Mouse (Mus musculus) limb, embryonic 14.5 days (tissue): ENCODE data around the gene Vps37c. TPM values are rescaled to one million over a fixed set of nuclear protein-coding genes. Genes with fewer than 3 reads are reported as not detected.

ENCODE experiments used
- ATAC-seq: fragments of 200-750 bp; cut with Nextera tagmentation; 2 replicates; pipeline ENCODE4 v1.8.0; 2017; ENCODE audit warnings: low read depth, moderate number of reproducible peaks, moderate TSS enrichment; ENCODE audit not compliant: low FRiP score
- DNase-seq: peaks from one replicate; pipeline ENCODE4 v3.0.0-alpha.2; 2015; ENCODE audit warnings: low spot score
- H3K27ac ChIP-seq: fragments of 300-500 bp; sonication (generic); replicated peaks from 2 replicates; pipeline ENCODE4 v1.5.1; 2014; ENCODE audit warnings: low read depth, mild to moderate bottlenecking, low read length, moderate library complexity, mixed read lengths
- H3K27me3 ChIP-seq: fragments of 300-500 bp; sonication (generic); 2 replicates; pipeline ENCODE4 v1.6.1; 2014; ENCODE audit warnings: low read length, mixed read lengths; ENCODE audit not compliant: control insufficient read depth, insufficient read depth
- H3K36me3 ChIP-seq: fragments of 300-500 bp; sonication (generic); 2 replicates; pipeline ENCODE4 v1.6.1; 2014; ENCODE audit warnings: mild to moderate bottlenecking, low read length, moderate library complexity, mixed read lengths; ENCODE audit not compliant: control insufficient read depth, insufficient read depth
- H3K4me1 ChIP-seq: fragments of 300-500 bp; sonication (generic); 2 replicates; pipeline ENCODE4 v1.6.1; 2014; ENCODE audit warnings: antibody characterized with exemption, low read length, mixed read lengths; ENCODE audit not compliant: control insufficient read depth, insufficient read depth
- H3K4me2 ChIP-seq: fragments of 300-500 bp; sonication (generic); replicated peaks from 2 replicates; pipeline ENCODE4 v1.6.1; 2014; ENCODE audit warnings: low read depth, mild to moderate bottlenecking, low read length, moderate library complexity; ENCODE audit not compliant: severe bottlenecking
- H3K4me3 ChIP-seq: fragments of 300-500 bp; sonication (generic); replicated peaks from 2 replicates; pipeline ENCODE4 v1.5.1; 2014; ENCODE audit warnings: low read length
- H3K9ac ChIP-seq: fragments of 300-500 bp; sonication (generic); 2 replicates; pipeline ENCODE4 v1.6.1; 2014; ENCODE audit warnings: mild to moderate bottlenecking, low read depth, low read length, moderate library complexity; ENCODE audit not compliant: severe bottlenecking
- H3K9me3 ChIP-seq: fragments of 300-500 bp; sonication (generic); 2 replicates; pipeline ENCODE4 v1.6.1; 2016; ENCODE audit warnings: low read length; ENCODE audit not compliant: control insufficient read depth
- POLR2A ChIP-seq: fragments of 200-500 bp; IDR thresholded peaks from 2 replicates; pipeline ENCODE4 v1.8.0; 2012; ENCODE audit warnings: inconsistent platforms, mild to moderate bottlenecking, moderate library complexity, borderline replicate concordance; ENCODE audit not compliant: insufficient read depth, insufficient read length; ENCODE audit errors: extremely low read depth
- WGBS: fragments of 180-500 bp; shearing (Covaris S2); extraction: QIAGEN DNeasy Blood & Tissue Kit; methylation state at CpG from one replicate; pipeline ENCODE4 v1.1.7; 2014; 5-methylcytosine and 5-hydroxymethylcytosine counted together
- polyA plus RNA-seq, 2 experiments: library from polyadenylated mRNA; depleted of rRNA in 1 of 2; stranded (reverse) in 1 of 2; unstranded in 1 of 2; fragments of >200 nt; fragmentation: Nextera tagmentation in 1 of 2; extraction: Ambion mirVana in 1 of 2; gene quantifications; 2 replicates each; pipeline versions ENCODE4 v1.2.1 to v1.2.3; 2012 to 2014

Vps37c gene
- polyA plus RNA-seq, 2 experiments = 30.2 to 42.6 TPM

GRCm38 (mm10) chr19:10738811-10739210 lies 50.3 kb downstream of the Vps37c start, which contains the start of gene Cd5:
Cd5 (minus strand) TSS chr19:10739002.
- H3K27me3 ChIP-seq = no peaks in the 10 kb centered on the region
- no peak within 1 kb of the TSS for H3K4me3 ChIP-seq
- DNase-seq (no peak), ATAC-seq (no peak)
- no peaks in the 10 kb centered on the region for H3K36me3 ChIP-seq
- TF ChIP-seq POLR2A = no peak
- H3K4me2 ChIP-seq = no peak within 1 kb of the TSS
- peaks cover under 1% of the 10 kb centered on the region; the same call in 1 of the 2 replicates for H3K4me1 ChIP-seq
- no peak within 1 kb of the TSS for H3K27ac ChIP-seq
- H3K9ac ChIP-seq = no peak within 1 kb of the TSS; the same call in 1 of the 2 replicates
- no peaks in the 10 kb centered on the region for H3K9me3 ChIP-seq
- 57% methylated on average over 4 of the region's 4 CpGs for WGBS

- ATAC-seq = no peak
- H3K4me2 ChIP-seq = no peak overlapping the region
- TF ChIP-seq POLR2A = no peak
- no peak overlapping the region for H3K4me3 ChIP-seq
- no peaks in the 10 kb centered on the region; the same call in 1 of the 2 replicates for H3K4me1 ChIP-seq
- no peaks in the 10 kb centered on the region for H3K36me3 ChIP-seq
- H3K27ac ChIP-seq = no peak overlapping the region
- H3K9ac ChIP-seq = no peak overlapping the region
- DNase-seq = no peak
- WGBS = 96% methylated on average over 4 of the region's 4 CpGs
- H3K27me3 ChIP-seq = no peaks in the 10 kb centered on the region
- H3K9me3 ChIP-seq = no peaks in the 10 kb centered on the region
Measured at GRCm38 (mm10) chr19:10739916-10740315, 51.4 kb downstream of the Vps37c start.

- no peaks in the 10 kb centered on the region for H3K9me3 ChIP-seq
- TF ChIP-seq POLR2A = no peak
- H3K9ac ChIP-seq = no peak overlapping the region
- no peaks in the 10 kb centered on the region; the same call in 1 of the 2 replicates for H3K4me1 ChIP-seq
- H3K4me3 ChIP-seq = no peak overlapping the region
- H3K27me3 ChIP-seq = no peaks in the 10 kb centered on the region
- no peaks in the 10 kb centered on the region for H3K36me3 ChIP-seq
- H3K4me2 ChIP-seq = no peak overlapping the region
- 38% methylated on average over 11 of the region's 11 CpGs for WGBS
- ATAC-seq = no peak
- H3K27ac ChIP-seq = no peak overlapping the region
- no peak for DNase-seq
Measured at GRCm38 (mm10) chr19:10740641-10741440, 52.3 kb downstream of the Vps37c start.

GRCm38 (mm10) chr19:10742145-10742544 lies 53.6 kb downstream of the Vps37c start:
- DNase-seq (no peak), ATAC-seq (no peak)
- H3K27ac ChIP-seq = no peak overlapping the region
- H3K4me3 ChIP-seq = no peak overlapping the region
- no peak overlapping the region for H3K9ac ChIP-seq
- H3K4me2 ChIP-seq = no peak overlapping the region
- no peak for TF ChIP-seq POLR2A
- H3K9me3 ChIP-seq = no peaks in the 10 kb centered on the region
- no peaks in the 10 kb centered on the region; the same call in 1 of the 2 replicates for H3K4me1 ChIP-seq
- H3K27me3 ChIP-seq = no peaks in the 10 kb centered on the region
- 74% methylated on average over 6 of the region's 6 CpGs for WGBS
- H3K36me3 ChIP-seq = no peaks in the 10 kb centered on the region

- H3K4me1 ChIP-seq = no peaks in the 10 kb centered on the region; the same call in 1 of the 2 replicates
- TF ChIP-seq POLR2A = no peak
- H3K4me2 ChIP-seq = no peak overlapping the region
- no peaks in the 10 kb centered on the region for H3K9me3 ChIP-seq
- 74% methylated on average over 3 of the region's 3 CpGs for WGBS
- no peak overlapping the region for H3K4me3 ChIP-seq
- no peaks in the 10 kb centered on the region for H3K36me3 ChIP-seq
- H3K9ac ChIP-seq = no peak overlapping the region
- no peaks in the 10 kb centered on the region for H3K27me3 ChIP-seq
- no peak for DNase-seq
- H3K27ac ChIP-seq = no peak overlapping the region
- ATAC-seq = no peak
Measured at GRCm38 (mm10) chr19:10742565-10742964, 54.0 kb downstream of the Vps37c start.

- DNase-seq (no peak), ATAC-seq (no peak)
- TF ChIP-seq POLR2A = no peak
- Histone ChIP-seq H3K9ac (no peak overlapping the region), H3K4me1 (no peaks in the 10 kb centered on the region), H3K9me3 (no peaks in the 10 kb centered on the region), H3K4me3 (no peak overlapping the region), H3K36me3 (no peaks in the 10 kb centered on the region), H3K27me3 (no peaks in the 10 kb centered on the region), H3K4me2 (no peak overlapping the region), H3K27ac (no peak overlapping the region)
- WGBS = 79% methylated on average over 7 of the region's 7 CpGs
Measured at GRCm38 (mm10) chr19:10747182-10747581, 58.6 kb downstream of the Vps37c start.
